ENCODE assay signal across 7 mouse cellular contexts in the genomic region with DNA sequence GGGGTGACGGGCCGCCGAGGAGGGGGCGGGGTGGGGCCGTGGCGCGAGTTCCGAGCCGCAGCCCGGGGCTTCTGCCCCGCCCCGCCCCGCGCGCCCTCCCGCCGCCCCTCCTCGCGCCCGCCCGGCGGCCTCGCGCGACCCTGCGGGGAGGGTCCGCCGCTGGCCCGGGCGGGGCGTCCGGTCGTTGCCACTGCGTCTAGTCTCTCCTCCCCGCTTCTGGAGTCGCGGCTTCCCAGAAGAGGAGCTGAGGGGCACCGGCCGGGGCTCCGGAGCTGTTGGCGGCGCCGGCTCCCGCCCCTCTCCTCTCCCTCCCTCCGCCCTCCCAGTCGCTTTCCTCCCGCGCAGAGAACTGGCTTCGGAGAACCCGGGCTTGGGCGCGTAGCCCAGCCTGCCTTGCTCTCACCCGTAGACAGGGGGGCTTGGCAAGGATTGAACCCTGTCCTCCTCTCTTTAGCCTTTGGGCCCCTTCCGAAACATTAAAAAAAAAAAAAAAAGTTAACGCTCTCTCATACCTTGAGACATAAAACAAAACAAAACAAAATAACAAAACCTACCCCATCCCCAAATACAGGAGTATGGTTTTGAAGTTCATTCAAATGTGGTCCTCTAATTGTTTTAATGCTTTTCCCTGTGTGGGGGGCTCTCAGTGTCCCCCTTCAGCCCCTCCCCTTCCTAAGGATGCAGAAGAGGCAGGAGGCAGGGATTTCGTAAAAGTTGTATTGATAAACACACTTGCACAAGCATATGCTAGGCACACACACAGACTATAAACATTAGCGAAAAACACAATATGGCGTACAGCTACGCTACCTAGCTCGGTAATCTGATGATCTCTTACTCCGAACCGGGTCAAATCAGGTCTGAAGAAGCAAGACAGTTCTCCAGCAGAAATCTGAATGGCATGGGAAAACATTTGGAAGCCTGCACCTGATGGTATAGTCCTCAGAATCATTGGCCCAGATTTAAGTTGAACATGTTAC. TPM values are rescaled to one million over a fixed set of nuclear protein-coding genes. Genes with fewer than 3 reads are reported as not detected.
DNase-seq lines count a peak whose midpoint lies in the region; ATAC-seq and TF ChIP-seq lines count a peak whose summit lies in the region.

No protein-coding gene starts in this region.

- peak overlapping the region; percentile 98 for H3K27ac ChIP-seq in gastrocnemius, adult 2 months
- H3K27ac ChIP-seq in hindbrain, postnatal 0 days = peak overlapping the region; percentile 89

- H3K9ac ChIP-seq in hindbrain, postnatal 0 days (replicated peaks; ENCODE audit: low read length) = peak overlapping the region; percentile 64

- peak overlapping the region; percentile 82 for H3K4me2 ChIP-seq in hindbrain, postnatal 0 days (ENCODE audit: low read depth, low read length)

- H3K36me3 ChIP-seq in hindbrain, postnatal 0 days (ENCODE audit: insufficient read depth, low read length) = no peaks in the 10 kb centered on the region

- TF ChIP-seq CTCF in gastrocnemius, adult 2 months (IDR thresholded peaks at IDR 0.05) = peak; percentile 30
- TF ChIP-seq CTCF in hindbrain, postnatal 0 days (IDR thresholded peaks at IDR 0.05; ENCODE audit: low read depth) = peak; percentile 37; the same call in 1 of the 2 replicates

- peak; percentile 89 to 95 for DNase-seq in adrenal gland, adult (ENCODE audit: inconsistent age in 2 of 2, low spot score in 1 of 2)
- DNase-seq in cerebellum, postnatal 36 days = peak; percentile 73 to 82
- DNase-seq in gastrocnemius, adult 2 months = peak; percentile 91
- DNase-seq in hindbrain, postnatal 0 days (ENCODE audit: low spot score) = peak; percentile 87
- DNase-seq in left cerebral cortex, adult 8-10 months (ENCODE audit: low spot score in 2 of 2) = peak; percentile 22 to 60
- peak; percentile 79 to 80 for DNase-seq in right cerebral cortex, postnatal 10 days (ENCODE audit: low spot score in 2 of 2)

- ATAC-seq in hindbrain, postnatal 0 days = peak; percentile 52
- peak; percentile 26 for ATAC-seq in megakaryocyte, adult 5-6 weeks (ENCODE audit: poor library complexity, severe bottlenecking)

- no peaks in the 10 kb centered on the region for H3K9me3 ChIP-seq in hindbrain, postnatal 0 days (ENCODE audit: low read length)

- no peaks in the 10 kb centered on the region for H3K4me1 ChIP-seq in hindbrain, postnatal 0 days (ENCODE audit: insufficient read depth, low read length)

- H3K27me3 ChIP-seq in hindbrain, postnatal 0 days (ENCODE audit: insufficient read depth, low read length) = no peaks in the 10 kb centered on the region

- intact Hi-C loops in gastrocnemius, adult 2 months (cut with DNase I) = loop anchor here (1.0 kb wide), 1 partner anchor 31 kb away; no protein-coding TSS in a partner anchor

- H3K4me3 ChIP-seq in gastrocnemius, adult 2 months = peak overlapping the region; percentile 90
- H3K4me3 ChIP-seq in hindbrain, postnatal 0 days (ENCODE audit: low read length) = peak overlapping the region; percentile 61

- 1% methylated on average over 15 of the region's 62 CpGs for WGBS in hindbrain, postnatal 0 days

RNA-seq across cellular contexts. Expression of gene Zbtb20, which starts 0.6 kb away (rescaled TPM):
- total RNA-seq in gastrocnemius, adult 2 months (2021) = 100 to 1,000 TPM in 1 of 2 experiments, 10 to 100 TPM in 1; 87.2 to 104 TPM
- total RNA-seq in hindbrain, postnatal 0 days (2014; rRNA removed) = 36.8 and 38.0 TPM in 2 replicates
- polyA plus RNA-seq in hindbrain, postnatal 0 days (2015; fragmentation: Nextera tagmentation; extraction: Ambion mirVana) = 35.2 and 37.9 TPM in 2 replicates
- 10 to 100 TPM; 72.5 to 88.1 (median 73.5) TPM for total RNA-seq in left cerebral cortex, adult 8-10 months (2022)
- 7.6 and 13.1 TPM in 2 replicates for total RNA-seq in megakaryocyte, adult 5-6 weeks (2015)
- total RNA-seq in megakaryocyte, adult 5-6 weeks (2017) = 5.1 and 7.2 TPM in 2 replicates

Comparison
In these comparisons a context has a peak if more than half of its experiments do, and no peak if none do; other contexts are left out.
1. Peak in every context shown above with its lines: DNase-seq, ATAC-seq, H3K4me3 ChIP-seq and H3K27ac ChIP-seq.
2. DNase-seq: peak in every context shown above with its lines; median percentile 92 in adrenal gland, adult; 91 in gastrocnemius, adult 2 months; 87 in hindbrain, postnatal 0 days; 80 in right cerebral cortex, postnatal 10 days; 78 in cerebellum, postnatal 36 days; 41 in left cerebral cortex, adult 8-10 months.